Mouse (Mus musculus): ENCODE data around the gene Bcas3.

Gene Bcas3

GRCm38 (mm10) chr11:85380046-85380445 is 27.1 kb downstream of the Bcas3 start:
- no peak for DNase-seq

DNA sequence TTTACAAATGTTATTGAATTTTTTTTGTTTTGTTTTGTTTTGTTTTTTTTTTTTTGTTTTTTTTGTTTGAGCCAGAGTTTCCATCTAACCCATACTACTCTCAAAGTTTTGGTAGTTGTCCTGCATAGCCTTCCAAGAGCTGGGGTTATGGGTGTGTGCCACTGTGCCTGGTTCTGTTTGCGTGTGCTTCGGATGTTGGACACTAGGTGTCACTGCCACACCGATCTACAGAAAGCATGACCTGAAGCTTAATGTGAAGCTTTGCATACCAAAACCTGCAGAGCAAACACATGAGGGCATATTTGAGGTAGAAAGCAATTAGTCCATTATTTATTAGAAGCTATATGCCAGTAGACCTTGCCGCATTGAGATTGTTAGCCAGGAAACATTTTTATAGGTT is 29.1 kb downstream of the Bcas3 start:
- peak; percentile 68 for DNase-seq

DNA sequence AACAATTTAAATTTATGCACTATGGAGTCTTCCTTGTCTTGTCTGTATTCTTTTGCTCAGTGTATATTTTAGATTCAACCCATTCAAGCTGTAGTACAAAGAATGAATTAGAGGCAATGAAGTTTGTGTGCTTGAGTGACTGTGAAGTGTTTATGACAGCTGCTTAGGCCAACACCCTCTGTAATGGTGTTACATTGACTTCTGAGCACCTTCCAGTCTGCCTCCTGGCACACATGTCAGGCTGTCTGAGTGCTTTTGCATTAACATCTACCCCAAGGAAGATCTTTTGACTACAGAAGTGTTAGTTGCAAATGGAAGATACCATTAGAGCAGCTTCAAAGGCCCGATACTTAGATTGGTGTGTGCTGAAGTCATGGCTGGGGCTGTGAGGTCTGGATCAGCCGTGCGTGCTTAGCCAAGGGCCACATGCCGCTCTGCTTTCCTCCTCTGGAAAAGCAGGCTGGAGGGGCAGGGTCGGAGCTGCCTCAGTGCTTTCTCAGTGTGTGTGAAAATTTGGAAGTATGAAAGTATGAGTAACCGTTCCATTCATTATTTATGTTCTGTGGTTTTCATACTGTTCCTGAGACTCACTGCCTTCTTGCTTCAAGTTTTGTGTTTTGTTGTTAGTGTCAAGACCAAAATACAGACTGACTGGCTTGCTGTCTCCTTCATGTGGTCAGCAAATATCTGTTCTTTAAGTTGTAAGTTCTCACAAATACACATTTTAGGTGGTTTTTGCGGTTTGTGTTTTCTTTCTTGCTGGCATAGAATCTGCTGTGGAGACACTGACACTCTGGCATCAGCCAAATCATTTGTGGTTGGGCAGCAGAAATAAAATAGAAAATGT is 31.2 kb downstream of the Bcas3 start:
- DNase-seq, result no peak

DNA sequence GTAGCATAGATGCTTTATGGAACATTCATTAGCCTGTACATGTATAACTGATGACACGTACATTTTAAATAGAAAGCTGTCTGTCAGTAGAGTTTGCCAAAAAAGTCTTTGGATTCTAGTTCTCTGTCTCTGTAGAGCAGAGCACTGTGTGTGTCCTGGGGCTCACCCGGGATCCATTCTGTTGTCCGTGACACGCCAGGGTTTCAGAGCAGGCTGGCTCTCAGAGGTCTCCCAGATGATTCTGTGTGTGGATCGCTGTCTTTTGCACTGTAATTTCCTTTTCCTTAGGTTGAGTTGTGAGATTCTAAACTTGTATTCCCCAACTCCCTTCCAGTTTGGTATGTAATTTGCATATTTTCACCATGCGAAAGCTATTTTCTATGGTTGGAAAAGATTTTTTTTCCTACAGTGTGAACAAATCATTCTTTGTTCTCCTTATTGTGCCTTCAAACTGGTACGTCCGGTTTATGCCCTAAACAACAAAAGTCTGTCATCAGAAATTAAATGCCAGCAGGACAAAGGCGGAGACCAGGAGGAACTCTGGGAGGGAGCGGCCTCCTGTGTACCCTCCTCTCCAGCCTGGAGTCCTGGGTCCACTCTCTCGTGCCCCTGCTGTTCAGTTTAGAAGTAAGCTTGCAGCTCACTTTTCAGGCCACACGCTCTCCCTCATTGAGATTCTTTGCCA is 39.4 kb downstream of the Bcas3 start:
- no peak for DNase-seq

DNA sequence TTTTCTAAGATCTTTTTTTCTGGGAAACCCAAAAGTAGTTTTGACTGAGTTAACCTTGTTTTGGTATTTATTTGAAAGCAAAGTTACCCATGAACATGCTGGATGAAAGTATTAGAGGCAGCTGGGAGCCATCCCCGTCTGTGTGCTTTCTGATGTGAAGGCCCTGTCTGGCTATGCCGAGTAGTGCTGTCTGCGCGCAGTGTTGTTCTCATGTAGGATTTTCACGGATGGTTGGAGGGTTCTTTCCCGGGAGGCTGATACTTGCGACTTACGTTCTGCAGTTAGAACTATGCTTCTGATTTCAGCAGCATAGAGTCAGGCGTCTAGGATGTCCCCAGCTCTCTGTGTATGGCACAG is 39.9 kb downstream of the Bcas3 start:
- DNase-seq, result no peak

- no peak for DNase-seq
Observed at GRCm38 (mm10) chr11:85393990-85394389, 41.0 kb downstream of the Bcas3 start.

DNA sequence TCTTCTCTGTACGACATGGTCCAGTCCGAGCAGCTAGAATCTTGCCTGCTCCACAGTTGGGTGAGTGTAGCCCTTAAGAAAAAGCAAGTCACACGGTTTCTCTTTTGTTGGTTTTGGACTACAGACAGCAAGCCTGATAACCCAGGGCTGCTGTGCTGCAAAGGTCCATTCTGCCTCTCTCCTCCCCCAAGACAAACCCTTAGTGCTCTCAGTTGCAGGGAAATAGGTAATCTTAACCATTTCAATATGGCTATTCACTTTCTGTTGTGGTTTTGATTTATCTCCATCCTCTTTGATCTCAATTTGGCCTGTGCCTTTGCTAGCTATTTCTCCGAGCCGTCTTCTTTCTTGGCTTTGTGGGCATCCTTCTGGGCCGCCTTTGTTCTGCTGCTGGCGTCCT is 42.4 kb downstream of the Bcas3 start:
- no peak for DNase-seq

DNA sequence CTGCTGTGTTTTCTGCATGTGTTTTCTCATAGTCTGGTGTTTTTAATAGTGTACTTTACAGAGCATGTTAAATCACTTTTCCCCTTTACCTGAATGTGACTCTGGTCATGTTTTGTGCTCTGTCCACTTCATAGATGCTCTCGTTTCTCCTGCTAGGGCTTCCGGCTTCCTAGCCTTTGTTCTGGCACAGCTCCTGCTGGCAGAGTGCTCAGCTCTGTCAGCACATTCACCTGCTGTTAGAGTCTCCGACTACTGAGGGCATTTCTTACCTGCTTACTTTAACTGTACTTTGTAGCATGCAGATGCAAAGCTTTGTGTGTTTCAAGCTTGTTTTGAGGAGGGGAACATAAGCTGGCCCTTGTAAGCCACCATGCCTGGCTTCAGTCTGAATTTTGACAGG is 53.6 kb downstream of the Bcas3 start:
- DNase-seq, result no peak

DNA sequence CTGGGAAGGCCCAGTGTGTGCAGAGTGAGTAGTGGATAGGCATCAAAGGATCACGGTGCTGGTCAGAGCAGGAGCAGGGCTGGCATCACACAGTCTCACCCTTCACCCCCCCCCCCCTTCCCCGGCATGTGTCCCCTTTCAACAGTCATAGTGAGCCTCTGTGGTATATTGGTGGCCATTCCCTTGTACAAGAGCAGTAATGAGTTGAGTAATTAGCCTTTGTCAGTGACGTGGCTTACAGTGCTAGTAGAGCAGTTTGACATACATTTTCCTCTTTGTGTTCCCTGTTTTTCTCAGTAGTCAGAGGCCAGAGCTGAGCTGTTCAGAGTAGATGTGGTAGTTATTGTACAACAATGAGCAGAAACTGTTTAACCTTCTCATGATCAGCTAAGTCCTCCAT is 54.7 kb downstream of the Bcas3 start:
- DNase-seq, result no peak

DNA sequence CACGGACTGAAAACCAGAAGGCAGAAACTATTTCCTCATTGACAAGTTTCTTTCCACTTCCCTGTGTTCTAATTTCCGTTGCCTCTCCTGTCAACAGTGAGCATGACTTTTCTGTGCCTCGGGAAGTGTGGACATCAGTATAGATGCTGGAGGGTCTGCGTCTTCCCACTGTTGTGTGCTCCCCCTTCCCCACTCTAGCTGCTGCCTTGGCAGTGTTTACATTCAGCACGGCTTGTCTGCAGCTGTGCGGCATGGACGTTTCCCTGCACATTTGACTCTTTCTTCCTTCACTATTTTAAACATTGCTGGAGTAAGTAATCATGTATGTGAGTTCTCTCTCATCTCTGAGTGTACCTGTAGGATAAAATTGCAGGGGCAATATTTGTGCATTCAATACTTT is 59.4 kb downstream of the Bcas3 start:
- DNase-seq, result no peak

DNA sequence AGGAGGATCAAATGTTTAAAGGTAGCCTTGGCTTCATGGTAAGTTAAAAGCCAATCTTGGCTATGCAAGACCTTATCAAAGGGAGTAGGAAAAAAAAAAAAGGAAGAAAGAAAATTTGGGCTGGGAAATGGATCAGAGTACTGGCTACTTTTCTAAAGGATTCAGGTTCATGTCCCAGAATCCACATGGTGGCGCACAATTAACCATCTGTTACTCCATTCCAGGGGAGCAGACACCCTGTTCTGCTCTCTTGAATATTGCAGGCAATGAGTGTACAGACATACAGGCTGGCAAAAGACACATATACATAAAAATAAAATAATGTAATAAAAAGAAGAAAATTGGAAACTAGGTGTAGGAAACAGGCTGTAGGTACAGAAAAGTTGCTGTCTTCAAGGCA is 61.5 kb downstream of the Bcas3 start:
- DNase-seq, result no peak

GRCm38 (mm10) chr11:85427353-85427752 is 74.4 kb downstream of the Bcas3 start:
- DNase-seq, result no peak

GRCm38 (mm10) chr11:85428227-85428626 is 75.3 kb downstream of the Bcas3 start:
- no peak for DNase-seq

DNA sequence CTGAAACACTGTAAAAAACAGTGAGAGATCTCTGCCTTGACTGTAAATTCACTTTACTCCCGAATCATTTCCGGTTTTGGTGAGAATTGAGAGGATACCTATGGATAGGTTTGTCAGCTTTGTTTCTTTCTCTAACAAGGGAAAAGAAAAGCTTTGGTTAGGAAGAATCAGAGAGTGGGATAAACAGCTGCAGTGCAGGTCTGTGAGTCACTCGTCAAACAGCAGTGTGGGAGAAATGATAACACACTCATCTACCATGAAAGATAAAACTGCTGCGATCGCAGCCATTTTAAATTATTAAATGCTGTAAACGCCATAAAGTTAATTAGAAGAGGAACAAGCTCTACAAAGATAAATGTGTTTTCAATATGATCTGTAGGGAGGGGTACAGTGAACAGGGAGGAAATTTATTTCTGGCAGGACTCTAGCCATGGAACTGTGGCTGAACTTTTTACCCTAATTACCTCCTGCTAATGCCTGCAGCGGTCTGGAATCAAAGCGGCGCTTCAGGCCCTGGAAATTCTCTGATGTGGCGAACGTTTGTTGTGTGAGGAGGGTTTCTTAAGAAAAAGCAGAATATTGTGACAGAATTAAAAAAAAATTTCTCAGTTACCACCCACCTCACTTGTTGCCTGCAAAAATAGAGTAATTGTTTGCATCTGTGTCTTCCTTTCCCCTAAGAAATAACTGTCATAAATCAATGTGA is 77.9 kb downstream of the Bcas3 start:
- DNase-seq, result no peak

- DNase-seq, result peak; percentile 14
Observed at GRCm38 (mm10) chr11:85447375-85447774, 94.4 kb downstream of the Bcas3 start.

DNA sequence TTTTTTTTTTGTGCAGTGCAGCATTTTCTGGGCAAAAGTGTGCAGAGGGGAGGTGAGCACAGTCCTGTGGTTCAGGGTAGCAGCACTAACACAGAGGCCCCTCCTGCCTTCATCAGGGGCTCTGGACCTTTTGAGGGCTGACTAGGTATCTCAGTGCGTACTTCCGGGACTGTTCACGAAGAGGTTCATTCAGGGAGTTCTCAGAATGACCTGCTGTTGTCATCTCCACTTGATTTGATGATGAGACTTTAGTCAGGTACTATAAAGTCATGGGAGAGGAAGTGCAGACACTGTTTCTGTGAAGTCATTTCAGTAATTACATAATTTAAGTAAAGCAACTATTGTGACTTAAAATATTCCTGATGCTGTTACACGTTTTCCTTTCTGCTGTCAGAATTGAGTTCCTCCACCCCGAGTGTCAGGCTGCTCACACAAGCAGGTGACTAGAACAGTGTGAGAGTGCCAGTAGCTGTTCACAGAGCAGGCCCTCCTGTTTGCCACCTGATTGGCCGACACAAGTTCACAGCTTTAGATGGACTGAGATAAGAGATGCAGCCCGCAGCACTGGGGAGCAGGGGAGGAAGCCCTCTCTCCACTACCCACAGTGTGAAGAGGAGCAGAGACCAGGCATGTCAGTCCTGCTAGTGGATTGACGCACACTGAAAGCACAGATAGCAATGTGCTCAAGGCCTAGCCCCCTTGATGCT is 100.8 kb downstream of the Bcas3 start:
- peak; percentile 55 for DNase-seq

DNA sequence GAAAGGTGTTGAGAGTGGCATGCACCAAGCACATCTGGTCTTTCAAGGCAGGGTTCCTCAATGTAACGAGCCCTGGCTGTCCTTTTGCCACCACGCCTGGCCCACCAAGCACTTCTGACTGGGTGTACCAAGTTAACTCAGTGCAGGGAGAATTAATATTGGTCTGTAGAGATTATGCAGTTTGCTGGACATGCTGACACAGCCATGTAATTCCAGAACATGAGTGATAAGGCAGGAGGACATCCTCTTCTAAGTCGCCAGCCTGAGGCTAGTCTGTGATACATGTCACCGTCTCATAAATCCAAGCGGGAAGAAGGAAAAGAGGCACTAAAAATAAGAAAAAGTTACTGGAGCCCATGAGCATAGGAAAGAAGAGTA is 101.3 kb downstream of the Bcas3 start:
- DNase-seq, result no peak

- DNase-seq, result no peak
Observed at GRCm38 (mm10) chr11:85461536-85461935, 108.6 kb downstream of the Bcas3 start.

GRCm38 (mm10) chr11:85469526-85469925 is 116.6 kb downstream of the Bcas3 start:
- peak; percentile 23 for DNase-seq

DNA sequence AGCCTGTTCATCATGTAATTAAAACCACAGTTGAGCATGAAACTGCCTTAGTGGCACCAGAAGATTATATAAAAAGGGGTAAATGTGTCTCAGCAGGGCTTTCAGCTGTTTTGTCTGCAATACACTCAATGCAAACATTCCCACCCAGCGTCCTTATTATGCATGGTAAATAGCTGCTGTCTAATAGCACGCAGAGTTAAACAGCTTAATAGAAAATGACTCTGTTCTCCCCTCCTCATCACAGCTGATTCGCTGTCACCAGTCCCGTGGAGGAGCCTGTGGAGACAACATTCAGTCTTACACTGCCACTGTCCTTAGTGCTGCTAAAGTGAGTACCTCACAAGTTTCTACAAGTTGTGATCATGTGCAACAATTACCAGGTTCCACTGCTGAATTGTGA is 117.5 kb downstream of the Bcas3 start:
- no peak for DNase-seq

- DNase-seq, result no peak
Observed at GRCm38 (mm10) chr11:85474326-85474725, 121.4 kb downstream of the Bcas3 start.

- peak; percentile 41 for DNase-seq
Observed at GRCm38 (mm10) chr11:85482737-85483467, 129.9 kb downstream of the Bcas3 start.

Data from thymus, postnatal 14 days (tissue).